Mouse (Mus musculus) lung, postnatal 10 days (tissue): ENCODE measurements around the gene Olfr1062.
"Not testable (repeated sequence)": the region's sequence is repeated elsewhere in the genome, so short reads cannot be mapped to it uniquely, and the experiment has no call there.

ENCODE experiments used
- DNase-seq: peaks from one replicate; pipeline ENCODE4 v3.0.0; 2021

Gene Olfr1062

GRCm38 (mm10) chr2:86426649-86427048 is at the start of gene Olfr1062:
Gene Olfr1062 (minus strand): TSS chr2:86426749.
- DNase-seq: not testable (repeated sequence)

- DNase-seq: peak; percentile 33
Measured at GRCm38 (mm10) chr2:86464442-86465109, 38.0 kb upstream of the Olfr1062 start.

GRCm38 (mm10) chr2:86460434-86460833 is 33.9 kb upstream of the Olfr1062 start:
- no peak for DNase-seq

GRCm38 (mm10) chr2:86456169-86456568 is 29.6 kb upstream of the Olfr1062 start, which contains the start of gene Olfr1066:
Gene Olfr1066 (minus strand): TSS chr2:86456269.
- no peak for DNase-seq

- DNase-seq: not testable (repeated sequence)
Measured at GRCm38 (mm10) chr2:86450491-86450890, 23.9 kb upstream of the Olfr1062 start, which contains the start of gene Olfr1065. Gene Olfr1065 (minus strand): TSS chr2:86450591.

GRCm38 (mm10) chr2:86442101-86442500 is 15.6 kb upstream of the Olfr1062 start:
- DNase-seq: not testable (repeated sequence)

GRCm38 (mm10) chr2:86428511-86428910 is 2.0 kb upstream of the Olfr1062 start:
- DNase-seq: not testable (repeated sequence)

GRCm38 (mm10) chr2:86413950-86414349 is 12.6 kb downstream of the Olfr1062 start, which contains the start of gene Olfr1061:
Gene Olfr1061 (minus strand): TSS chr2:86414050.
- DNase-seq: no peak

- DNase-seq: no peak
Measured at GRCm38 (mm10) chr2:86395114-86395513, 31.4 kb downstream of the Olfr1062 start.

- not testable (repeated sequence) for DNase-seq
Measured at GRCm38 (mm10) chr2:86388461-86388860, 38.1 kb downstream of the Olfr1062 start, which contains the start of gene Olfr1058. Gene Olfr1058 (minus strand): TSS chr2:86388561.

- DNase-seq: no peak
Measured at GRCm38 (mm10) chr2:86378293-86378692, 48.3 kb downstream of the Olfr1062 start, which contains the start of gene Olfr1057. Gene Olfr1057 (minus strand): TSS chr2:86378393.
